Mouse (Mus musculus) myocyte (in vitro differentiated cells): Measurements from ENCODE around the gene Gpatch1. TPM values are rescaled to one million over a fixed set of nuclear protein-coding genes. Genes with fewer than 3 reads are reported as not detected.
A peak's percentile ranks its signal among the peaks of the same experiment; 100 is the strongest.

ENCODE experiments used
- H3K27me3 ChIP-seq: one replicate; pipeline ENCODE4 v1.6.1; 2011; ENCODE audit not compliant: control insufficient read depth, insufficient read depth, insufficient read length
- H3K36me3 ChIP-seq: one replicate; pipeline ENCODE4 v1.6.1; 2011; ENCODE audit not compliant: control insufficient read depth, insufficient read depth
- H3K4me2 ChIP-seq: one replicate; pipeline ENCODE4 v1.6.1; 2011; ENCODE audit warnings: low read depth, control low read depth
- H3K4me3 ChIP-seq: one replicate; pipeline ENCODE4 v1.5.1; 2011; ENCODE audit warnings: mild to moderate bottlenecking, control low read depth, moderate library complexity
- H3K79me2 ChIP-seq: one replicate; pipeline ENCODE4 v1.6.1; 2011; ENCODE audit not compliant: control insufficient read depth, insufficient read depth
- H3ac ChIP-seq: one replicate; pipeline ENCODE4 v1.6.1; 2011; ENCODE audit not compliant: control insufficient read depth, insufficient read length
- CEBPB ChIP-seq: IDR thresholded peaks from 2 replicates; pipeline ENCODE4 v1.6.1; 2011; ENCODE audit warnings: mild to moderate bottlenecking, moderate library complexity; ENCODE audit not compliant: poor library complexity, insufficient read depth, severe bottlenecking
- E2F4 ChIP-seq: IDR thresholded peaks from one replicate; pipeline ENCODE4 v1.6.1; 2011; ENCODE audit warnings: mild to moderate bottlenecking, control low read depth, moderate library complexity; ENCODE audit not compliant: insufficient read depth
- MAX ChIP-seq: IDR thresholded peaks from one replicate; pipeline ENCODE4 v1.6.1; 2011; ENCODE audit warnings: low read depth, mild to moderate bottlenecking, control low read depth
- MYOD1 ChIP-seq, 3 experiments: IDR thresholded peaks; one replicate each; pipeline ENCODE4 v1.6.1; 2011; ENCODE audit warnings: control low read depth in 2 of 3, low read depth in 2 of 3, mild to moderate bottlenecking in 2 of 3, moderate library complexity in 1 of 3; ENCODE audit not compliant: insufficient read length in 2 of 3, control insufficient read depth in 1 of 3
- MYOG ChIP-seq, 3 experiments: IDR thresholded peaks; one replicate each; pipeline ENCODE4 v1.6.1; 2011; ENCODE audit warnings: control low read depth in 2 of 3, low read depth in 2 of 3, mild to moderate bottlenecking in 2 of 3; ENCODE audit not compliant: insufficient read length in 2 of 3, control insufficient read depth in 1 of 3, insufficient read depth in 1 of 3
- POLR2A ChIP-seq: IDR thresholded peaks from one replicate; pipeline ENCODE4 v1.6.1; 2011; ENCODE audit warnings: low read depth, mild to moderate bottlenecking, control low read depth, moderate library complexity; ENCODE audit not compliant: insufficient read length
- POLR2AphosphoS2 ChIP-seq: IDR thresholded peaks from one replicate; pipeline ENCODE4 v1.6.1; 2011; ENCODE audit warnings: low read depth, control low read depth; ENCODE audit not compliant: insufficient read length
- REST ChIP-seq: IDR thresholded peaks from one replicate; pipeline ENCODE4 v1.6.1; 2011; ENCODE audit warnings: mild to moderate bottlenecking, control low read depth, moderate library complexity; ENCODE audit not compliant: insufficient read depth, insufficient read length
- SRF ChIP-seq: IDR thresholded peaks from one replicate; pipeline ENCODE4 v1.6.1; 2011; ENCODE audit warnings: low read depth; ENCODE audit not compliant: control insufficient read depth, insufficient read length
- TCF12 ChIP-seq: IDR thresholded peaks from one replicate; pipeline ENCODE4 v1.6.1; 2011; ENCODE audit warnings: mild to moderate bottlenecking, control low read depth; ENCODE audit not compliant: poor library complexity, insufficient read depth, severe bottlenecking
- TCF3 ChIP-seq: IDR thresholded peaks from one replicate; pipeline ENCODE4 v1.6.1; 2011; ENCODE audit warnings: low read depth, control low read depth; ENCODE audit not compliant: insufficient read length
- USF1 ChIP-seq: IDR thresholded peaks from one replicate; pipeline ENCODE4 v1.6.1; 2011; ENCODE audit warnings: low read depth, mild to moderate bottlenecking, control low read depth, moderate library complexity
- polyA plus RNA-seq: library from polyadenylated mRNA; unstranded; fragments of >200 nt; fragmentation: generic; extraction: Trizol; gene quantifications from one replicate; pipeline ENCODE4 v1.2.1, GENCODE M21; 2012; ENCODE audit warnings: missing spikeins

Gpatch1 gene
- polyA plus RNA-seq, 1 experiment: 4.8 TPM

DNA sequence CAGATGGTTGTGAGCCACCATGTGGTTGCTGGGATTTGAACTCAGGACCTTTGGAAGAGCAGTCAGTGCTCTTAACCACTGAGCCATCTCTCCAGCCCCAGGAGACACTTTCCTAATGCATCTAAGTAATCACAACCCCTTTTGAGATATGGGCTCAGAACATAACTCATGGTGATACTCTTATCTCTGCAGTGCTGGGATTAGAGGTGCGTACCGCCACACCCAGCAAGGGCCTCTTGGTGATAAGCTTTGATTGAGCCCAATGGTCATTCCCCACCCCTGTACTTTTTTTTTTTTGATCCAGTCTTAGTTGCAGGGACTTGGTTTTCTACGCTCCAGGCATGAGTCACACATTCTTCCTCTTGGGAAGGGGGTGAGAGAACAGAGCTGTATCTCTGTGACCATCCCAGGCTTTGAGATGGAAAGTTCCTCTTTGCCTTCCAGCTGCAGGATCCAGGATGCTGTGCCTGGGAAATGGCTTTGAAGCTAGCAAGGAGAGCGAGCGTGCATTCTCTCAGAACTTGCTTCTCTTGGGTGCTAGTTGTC lies 26.6 kb upstream of the Gpatch1 start:
- H3K36me3 ChIP-seq: no peaks in the 10 kb centered on the region
- TF ChIP-seq E2F4 (no peak), MAX (no peak), TCF3 (no peak), USF1 (no peak)
- no peak overlapping the region for H3K4me3 ChIP-seq
- H3K27me3 ChIP-seq: no peaks in the 10 kb centered on the region
- H3K4me2 ChIP-seq: no peak overlapping the region
- no peaks in the 10 kb centered on the region for H3K79me2 ChIP-seq
- H3ac ChIP-seq: no peak overlapping the region

DNA sequence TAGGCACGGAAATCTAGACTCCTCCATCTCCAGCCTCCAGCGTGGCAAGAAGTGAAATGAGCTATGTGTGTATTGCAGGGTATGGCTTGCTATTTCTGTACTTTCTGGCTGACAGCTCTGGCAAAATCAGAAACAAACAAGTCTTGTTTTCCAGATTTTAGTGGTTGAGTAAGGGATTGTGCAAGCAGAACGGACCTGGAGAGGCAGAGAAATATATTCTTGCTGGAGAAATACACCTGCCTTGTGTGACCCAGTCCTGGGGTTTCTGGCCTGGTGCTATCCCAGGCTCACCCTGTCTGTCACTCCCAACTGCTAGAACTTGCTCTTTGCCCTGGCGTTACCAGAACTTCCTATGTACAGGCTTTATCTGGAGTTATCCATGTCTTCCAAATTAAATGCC lies 24.3 kb upstream of the Gpatch1 start:
- Histone ChIP-seq H3K79me2 (no peaks in the 10 kb centered on the region), H3ac (no peak overlapping the region), H3K4me2 (no peak overlapping the region), H3K4me3 (no peak overlapping the region), H3K36me3 (no peaks in the 10 kb centered on the region), H3K27me3 (no peaks in the 10 kb centered on the region)
- TF ChIP-seq MAX: no peak
- no peak for TF ChIP-seq CEBPB
- no peak for TF ChIP-seq POLR2AphosphoS2
- no peak for TF ChIP-seq MYOG (IDR thresholded peaks at IDR 0.05; ENCODE audit: control insufficient read depth in 1 of 3, insufficient read depth in 1 of 3, insufficient read length in 2 of 3, low read depth in 2 of 3)
- TF ChIP-seq SRF: no peak
- no peak for TF ChIP-seq TCF3
- TF ChIP-seq REST: no peak
- TF ChIP-seq POLR2A: no peak

DNA sequence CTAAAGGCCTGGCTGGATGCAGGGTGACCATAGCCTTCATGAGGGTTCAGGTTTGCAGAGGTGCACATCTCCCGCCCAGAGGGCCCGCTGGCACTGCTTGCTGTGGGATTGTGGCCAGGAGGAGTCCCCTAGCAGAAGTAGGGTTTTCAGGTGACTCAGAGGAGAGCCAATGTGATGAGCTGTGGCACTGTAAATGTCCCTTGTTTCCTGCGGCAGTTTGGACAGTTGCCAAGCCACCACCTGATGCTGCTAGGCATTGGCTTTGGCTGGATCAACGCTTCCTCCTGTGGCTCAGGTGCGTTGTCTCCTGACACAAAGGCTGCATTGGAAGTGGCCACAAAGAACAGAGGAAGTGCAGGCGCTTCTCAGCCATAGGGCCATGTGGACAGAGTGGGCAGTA lies 23.0 kb upstream of the Gpatch1 start:
- no peaks in the 10 kb centered on the region for H3K36me3 ChIP-seq
- H3K4me3 ChIP-seq: no peak overlapping the region
- no peaks in the 10 kb centered on the region for H3K27me3 ChIP-seq
- no peak overlapping the region for H3K4me2 ChIP-seq
- TF ChIP-seq POLR2AphosphoS2 (no peak), MYOD1 (IDR thresholded peaks at IDR 0.05; ENCODE audit: control insufficient read depth in 1 of 3, insufficient read length in 2 of 3, low read depth in 2 of 3) (no peak), CEBPB (no peak), SRF (no peak), MYOG (IDR thresholded peaks at IDR 0.05; ENCODE audit: control insufficient read depth in 1 of 3, insufficient read depth in 1 of 3, insufficient read length in 2 of 3, low read depth in 2 of 3) (no peak), POLR2A (no peak), REST (no peak), TCF12 (no peak), E2F4 (no peak), USF1 (no peak), MAX (no peak), TCF3 (no peak)
- no peak overlapping the region for H3ac ChIP-seq
- H3K79me2 ChIP-seq: no peaks in the 10 kb centered on the region

DNA sequence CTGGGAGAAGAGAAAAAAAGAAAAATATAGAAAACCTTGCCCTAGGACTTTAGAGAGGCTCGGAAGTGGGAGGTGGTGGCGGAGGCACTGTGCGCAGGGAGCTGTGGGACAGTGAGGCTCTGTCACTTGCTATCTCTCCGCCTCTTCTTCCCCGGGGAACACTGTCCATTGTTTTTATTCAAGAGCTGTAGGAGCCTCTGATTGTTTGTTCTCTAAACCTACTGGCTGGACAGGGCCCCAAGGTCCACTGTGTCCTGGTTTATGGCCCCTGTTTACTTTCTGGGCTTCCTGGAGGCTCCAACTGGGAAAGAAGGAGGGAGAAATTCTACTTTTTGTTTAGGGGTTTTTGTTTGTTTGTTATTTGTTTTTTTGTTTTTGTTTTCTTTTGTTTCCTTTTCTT lies 22.0 kb upstream of the Gpatch1 start:
- Histone ChIP-seq H3K36me3 (no peaks in the 10 kb centered on the region), H3K4me2 (no peak overlapping the region), H3ac (no peak overlapping the region), H3K79me2 (no peaks in the 10 kb centered on the region), H3K27me3 (no peaks in the 10 kb centered on the region), H3K4me3 (no peak overlapping the region)
- TF ChIP-seq CEBPB (no peak), TCF3 (no peak), MYOG (IDR thresholded peaks at IDR 0.05; ENCODE audit: control insufficient read depth in 1 of 3, insufficient read depth in 1 of 3, insufficient read length in 2 of 3, low read depth in 2 of 3) (no peak), MAX (no peak), SRF (no peak), POLR2A (no peak), USF1 (no peak), TCF12 (no peak), REST (no peak), E2F4 (no peak), MYOD1 (IDR thresholded peaks at IDR 0.05; ENCODE audit: control insufficient read depth in 1 of 3, insufficient read length in 2 of 3, low read depth in 2 of 3) (no peak), POLR2AphosphoS2 (no peak)

DNA sequence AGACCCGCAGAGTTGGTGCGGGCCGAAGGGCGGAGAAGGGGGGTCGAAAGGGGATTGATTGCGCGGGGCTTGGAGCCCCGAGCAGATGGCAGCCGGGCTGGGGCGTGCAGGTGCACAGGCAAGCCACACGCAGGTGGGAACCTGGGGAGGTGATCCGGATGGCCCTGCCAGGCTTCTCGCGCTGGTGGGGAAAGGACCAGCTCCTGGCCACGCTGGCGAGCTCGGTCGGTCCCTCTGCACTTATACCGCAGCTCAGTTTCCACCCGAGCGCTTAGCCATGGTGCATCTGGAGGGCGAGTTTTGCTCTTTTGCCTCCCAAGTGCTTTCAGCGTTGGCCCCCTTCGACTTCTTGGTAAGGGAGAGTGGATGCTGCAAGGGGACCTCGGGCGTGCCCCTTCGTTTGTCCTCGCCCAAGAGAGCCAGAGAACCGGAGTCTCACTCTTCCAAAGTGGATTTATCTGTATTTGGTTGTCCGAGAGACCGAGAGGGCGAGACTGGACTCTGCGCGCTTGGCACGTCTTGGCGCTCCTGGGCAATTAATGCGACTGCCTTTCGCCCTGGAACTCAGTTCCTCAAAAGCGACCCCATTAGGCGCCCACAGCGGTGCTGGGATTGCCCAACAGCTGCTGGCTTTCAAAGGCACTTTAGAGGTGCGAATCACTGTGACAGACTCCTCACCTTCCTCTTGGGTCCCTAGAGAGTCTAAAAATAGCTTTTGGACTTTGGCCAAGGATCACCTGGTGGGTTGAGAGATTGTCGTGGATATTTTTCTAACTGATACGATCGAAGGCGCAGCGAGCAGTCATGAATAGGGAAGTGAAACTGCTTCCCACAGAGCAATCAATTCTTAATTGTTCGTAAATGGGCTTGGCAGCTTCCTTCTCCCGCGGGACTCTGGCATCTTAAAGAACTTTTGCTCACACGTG lies 16.6 kb upstream of the Gpatch1 start:
- no peak for TF ChIP-seq REST
- TF ChIP-seq POLR2A: no peak
- no peak for TF ChIP-seq POLR2AphosphoS2
- no peak for TF ChIP-seq CEBPB
- no peak for TF ChIP-seq USF1
- TF ChIP-seq MYOD1 (IDR thresholded peaks at IDR 0.05; ENCODE audit: control insufficient read depth in 1 of 3, insufficient read length in 2 of 3, low read depth in 2 of 3): no peak
- TF ChIP-seq MAX: no peak
- TF ChIP-seq TCF12: no peak
- no peak for TF ChIP-seq TCF3
- no peak for TF ChIP-seq SRF
- no peak for TF ChIP-seq E2F4
- no peak for TF ChIP-seq MYOG (IDR thresholded peaks at IDR 0.05; ENCODE audit: control insufficient read depth in 1 of 3, insufficient read depth in 1 of 3, insufficient read length in 2 of 3, low read depth in 2 of 3)
- H3K4me2 ChIP-seq: peak overlapping the region; percentile 92
- H3K27me3 ChIP-seq: no peaks in the 10 kb centered on the region
- peak overlapping the region; percentile 29 for H3K4me3 ChIP-seq
- H3K79me2 ChIP-seq: no peaks in the 10 kb centered on the region
- no peaks in the 10 kb centered on the region for H3K36me3 ChIP-seq
- no peak overlapping the region for H3ac ChIP-seq
